In genomic region chr5:112319343-112319742, GRCm38 (mm10) we compare ENCODE assay signal across 16 mouse cellular contexts. TPM values are rescaled to one million over a fixed set of nuclear protein-coding genes. Genes with fewer than 3 reads are reported as not detected.
DNase-seq lines count a peak whose midpoint lies in the region; ATAC-seq and TF ChIP-seq lines count a peak whose summit lies in the region.
"Not testable (repeated sequence)": the region's sequence is repeated elsewhere in the genome, so short reads cannot be mapped to it uniquely, and the experiment has no call there.
"Had no signal": no experiment of that assay in that cellular context is flagged by ENCODE, and none has a peak within 500 bp of the region (broad histone marks: within the 10 kb centered on the region; RNA-seq: fewer than 3 reads in every experiment).

No protein-coding gene starts in this region.

- not testable (repeated sequence) for H3K27ac ChIP-seq in ES-Bruce4 (ENCODE audit: insufficient read depth, low read length); gastrocnemius, adult 2 months; intestine, embryonic 16.5 days (ENCODE audit: low read length); liver, embryonic 11.5 days (ENCODE audit: low read depth, low read length); liver, embryonic 16.5 days (ENCODE audit: low read length); stomach, embryonic 15.5 days

- H3K4me3 ChIP-seq in ES-Bruce4 (ENCODE audit: low read depth, low read length); gastrocnemius, adult 2 months; intestine, embryonic 16.5 days (ENCODE audit: low read length); liver, embryonic 11.5 days (ENCODE audit: low read depth, low read length); liver, embryonic 16.5 days (ENCODE audit: low read depth, low read length); stomach, embryonic 15.5 days (replicated peaks): not testable (repeated sequence)

- H3K4me2 ChIP-seq in intestine, embryonic 16.5 days (ENCODE audit: low read depth, low read length); liver, embryonic 11.5 days; liver, embryonic 16.5 days (ENCODE audit: low read depth, low read length); stomach, embryonic 15.5 days: not testable (repeated sequence)

- intact Hi-C loops in gastrocnemius, adult 2 months (cut with DNase I) = not testable (repeated sequence)

- TF ChIP-seq CTCF in ES-Bruce4 (IDR thresholded peaks at IDR 0.05; ENCODE audit: low read depth, low read length) = peak; percentile 16
- not testable (repeated sequence) for TF ChIP-seq CTCF in gastrocnemius, adult 2 months (IDR thresholded peaks at IDR 0.05)

- TF ChIP-seq POLR2A in ES-Bruce4 (IDR thresholded peaks at IDR 0.05; ENCODE audit: insufficient read depth, low read length) = not testable (repeated sequence)

- DNase-seq in MEL-GATA-1-ER (ENCODE audit: extremely low read depth, low read depth) = peak; percentile 44
- peak; percentile 10 for DNase-seq in gastrocnemius, adult 2 months
- not testable (repeated sequence) for DNase-seq in liver, embryonic 11.5 days (ENCODE audit: low spot score)

- not testable (repeated sequence) for H3K36me3 ChIP-seq in ES-Bruce4 (ENCODE audit: control insufficient read depth, insufficient read depth, low read length, poor library complexity, severe bottlenecking); intestine, embryonic 16.5 days (ENCODE audit: control insufficient read depth, insufficient read depth, low read length); liver, embryonic 11.5 days (ENCODE audit: control insufficient read depth, insufficient read depth, low read length); liver, embryonic 16.5 days (ENCODE audit: control insufficient read depth, insufficient read depth); stomach, embryonic 15.5 days

- H3K4me1 ChIP-seq in ES-Bruce4 (ENCODE audit: control insufficient read depth, insufficient read depth, low read length); intestine, embryonic 16.5 days (ENCODE audit: control insufficient read depth, insufficient read depth, low read length); liver, embryonic 16.5 days (ENCODE audit: control insufficient read depth, low read depth, low read length); stomach, embryonic 15.5 days: not testable (repeated sequence)
- peaks cover 10% of the 10 kb centered on the region for H3K4me1 ChIP-seq in liver, embryonic 11.5 days (replicated peaks; ENCODE audit: control insufficient read depth, insufficient read depth, low read length)

- not testable (repeated sequence) for TF ChIP-seq EP300 in ES-Bruce4 (IDR thresholded peaks at IDR 0.05; ENCODE audit: insufficient read depth, low read depth, low read length)

- H3K9me3 ChIP-seq in ES-Bruce4 (replicated peaks; ENCODE audit: control insufficient read depth, insufficient read depth, low read length, poor library complexity, severe bottlenecking); intestine, embryonic 16.5 days (ENCODE audit: control insufficient read depth, low read length); liver, embryonic 11.5 days (ENCODE audit: control insufficient read depth, low read length); liver, embryonic 16.5 days (replicated peaks; ENCODE audit: control insufficient read depth, low read length); stomach, embryonic 15.5 days: not testable (repeated sequence)

- ATAC-seq in intestine, embryonic 16.5 days = peak; percentile 57
- ATAC-seq in liver, embryonic 11.5 days (replicated peaks; ENCODE audit: low FRiP score) = peak; percentile 87
- peak; percentile 76 for ATAC-seq in liver, embryonic 16.5 days (ENCODE audit: low read depth)
- ATAC-seq in stomach, embryonic 15.5 days (ENCODE audit: insufficient read depth, low FRiP score, low read depth) = peak; percentile 40

- not testable (repeated sequence) for H3K27me3 ChIP-seq in ES-Bruce4 (ENCODE audit: control insufficient read depth, insufficient read depth, low read length, poor library complexity, severe bottlenecking); intestine, embryonic 16.5 days (replicated peaks; ENCODE audit: control insufficient read depth, insufficient read depth, low read length); liver, embryonic 11.5 days (replicated peaks; ENCODE audit: control insufficient read depth, insufficient read depth, low read length); liver, embryonic 16.5 days (ENCODE audit: control insufficient read depth, insufficient read depth, low read depth, low read length); stomach, embryonic 15.5 days (replicated peaks)

- WGBS in intestine, embryonic 16.5 days = 56% methylated on average over 2 of the region's 2 CpGs
- WGBS in liver, embryonic 11.5 days = 65% methylated on average over 2 of the region's 2 CpGs
- 41% methylated on average over 2 of the region's 2 CpGs for WGBS in liver, embryonic 16.5 days (ENCODE audit: insufficient replicate concordance)
- WGBS in stomach, embryonic 15.5 days = 50% methylated on average over 2 of the region's 2 CpGs

- not testable (repeated sequence) for H3K9ac ChIP-seq in ES-Bruce4 (ENCODE audit: low read depth, poor library complexity, severe bottlenecking); intestine, embryonic 16.5 days (ENCODE audit: low read depth, low read length); liver, embryonic 11.5 days (ENCODE audit: low read depth, low read length); liver, embryonic 16.5 days (ENCODE audit: low read depth, low read length); stomach, embryonic 15.5 days

RNA-seq across cellular contexts. Expression of gene Tfip11, which starts 6.8 kb away (rescaled TPM):
- 23.9 and 24.8 TPM in 2 replicates for polyA plus RNA-seq in ES-Bruce4 (2011; ENCODE audit: insufficient read depth, insufficient read length, low read depth, missing spikeins)
- total RNA-seq in gastrocnemius, adult 2 months (2021) = 10 to 100 TPM; 10.6 to 15.5 TPM
- polyA plus RNA-seq in intestine, embryonic 16.5 days (2015; fragmentation: Nextera tagmentation; extraction: Ambion mirVana) = 26.6 and 26.8 TPM in 2 replicates
- 24.5 and 30.5 TPM in 2 replicates for polyA plus RNA-seq in liver, embryonic 11.5 days (2014; fragmentation: Nextera tagmentation; extraction: Ambion mirVana)
- 11.8 and 12.6 TPM in 2 replicates for polyA plus RNA-seq in liver, embryonic 16.5 days (2015; fragmentation: Nextera tagmentation; extraction: Ambion mirVana)
- polyA plus RNA-seq in stomach, embryonic 15.5 days (2015; fragmentation: Nextera tagmentation; extraction: Ambion mirVana) = 23.3 and 25.3 TPM in 2 replicates

RNA-seq across cellular contexts. Expression of gene Srrd, which starts 23.5 kb away (rescaled TPM):
- 19.1 TPM in 2 replicates for polyA plus RNA-seq in ES-Bruce4 (2011; ENCODE audit: insufficient read depth, insufficient read length, low read depth, missing spikeins)
- 1 to 10 TPM; 4.2 to 5.6 TPM for total RNA-seq in gastrocnemius, adult 2 months (2021)
- 28.5 and 30.4 TPM in 2 replicates for polyA plus RNA-seq in intestine, embryonic 16.5 days (2015; fragmentation: Nextera tagmentation; extraction: Ambion mirVana)
- 35.3 and 36.5 TPM in 2 replicates for polyA plus RNA-seq in liver, embryonic 11.5 days (2014; fragmentation: Nextera tagmentation; extraction: Ambion mirVana)
- 12.6 and 12.9 TPM in 2 replicates for polyA plus RNA-seq in liver, embryonic 16.5 days (2015; fragmentation: Nextera tagmentation; extraction: Ambion mirVana)
- polyA plus RNA-seq in stomach, embryonic 15.5 days (2015; fragmentation: Nextera tagmentation; extraction: Ambion mirVana) = 34.0 and 37.3 TPM in 2 replicates

RNA-seq across cellular contexts. Expression of gene Hps4, which starts 23.5 kb away (rescaled TPM):
- 17.3 and 19.1 TPM in 2 replicates for polyA plus RNA-seq in ES-Bruce4 (2011; ENCODE audit: insufficient read depth, insufficient read length, low read depth, missing spikeins)
- total RNA-seq in gastrocnemius, adult 2 months (2021) = 1 to 10 TPM; 4.3 to 6.3 TPM
- 47.1 and 48.4 TPM in 2 replicates for polyA plus RNA-seq in intestine, embryonic 16.5 days (2015; fragmentation: Nextera tagmentation; extraction: Ambion mirVana)
- 25.5 and 32.2 TPM in 2 replicates for polyA plus RNA-seq in liver, embryonic 11.5 days (2014; fragmentation: Nextera tagmentation; extraction: Ambion mirVana)
- 10.9 and 11.8 TPM in 2 replicates for polyA plus RNA-seq in liver, embryonic 16.5 days (2015; fragmentation: Nextera tagmentation; extraction: Ambion mirVana)
- polyA plus RNA-seq in stomach, embryonic 15.5 days (2015; fragmentation: Nextera tagmentation; extraction: Ambion mirVana) = 31.7 and 32.9 TPM in 2 replicates

RNA-seq across cellular contexts. Expression of gene Gm6583, which starts 36.5 kb away (rescaled TPM):
- polyA plus RNA-seq in ES-Bruce4 (2011; ENCODE audit: insufficient read depth, insufficient read length, low read depth, missing spikeins) = not detected in 2 replicates
- total RNA-seq in gastrocnemius, adult 2 months (2021) = not detected
- polyA plus RNA-seq in intestine, embryonic 16.5 days (2015; fragmentation: Nextera tagmentation; extraction: Ambion mirVana) = 0.06 and 0.22 TPM in 2 replicates
- 0.29 and 0.36 TPM in 2 replicates for polyA plus RNA-seq in liver, embryonic 11.5 days (2014; fragmentation: Nextera tagmentation; extraction: Ambion mirVana)
- polyA plus RNA-seq in liver, embryonic 16.5 days (2015; fragmentation: Nextera tagmentation; extraction: Ambion mirVana) = 0.04 and 0.13 TPM in 2 replicates
- 0.22 and 0.24 TPM in 2 replicates for polyA plus RNA-seq in stomach, embryonic 15.5 days (2015; fragmentation: Nextera tagmentation; extraction: Ambion mirVana)
- total RNA-seq: gastrocnemius, postnatal 14 days; granulocyte monocyte progenitor cell, adult 5-6 weeks; hindbrain, postnatal 0 days; layer of hippocampus, adult 18-20 months; layer of hippocampus, postnatal 14 days; left cerebral cortex, postnatal 36 days had no signal
- polyA plus RNA-seq: lung, adult 2 months; small intestine, adult 2 months; thymus, adult 2 months had no signal

RNA-seq across cellular contexts. Expression of gene Tpst2, which starts 42.9 kb away (rescaled TPM):
- 25.8 and 37.1 TPM in 2 replicates for polyA plus RNA-seq in ES-Bruce4 (2011; ENCODE audit: insufficient read depth, insufficient read length, low read depth, missing spikeins)
- total RNA-seq in gastrocnemius, adult 2 months (2021) = 10 to 100 TPM; 12.6 to 25.4 TPM
- polyA plus RNA-seq in intestine, embryonic 16.5 days (2015; fragmentation: Nextera tagmentation; extraction: Ambion mirVana) = 47.4 and 52.0 TPM in 2 replicates
- 66.0 and 66.7 TPM in 2 replicates for polyA plus RNA-seq in liver, embryonic 11.5 days (2014; fragmentation: Nextera tagmentation; extraction: Ambion mirVana)
- polyA plus RNA-seq in liver, embryonic 16.5 days (2015; fragmentation: Nextera tagmentation; extraction: Ambion mirVana) = 38.5 and 38.8 TPM in 2 replicates
- 40.8 and 44.4 TPM in 2 replicates for polyA plus RNA-seq in stomach, embryonic 15.5 days (2015; fragmentation: Nextera tagmentation; extraction: Ambion mirVana)
